Mouse (Mus musculus) gastrocnemius, adult 18-20 months (tissue): ENCODE data around the gene Dlgap3. TPM values are rescaled to one million over a fixed set of nuclear protein-coding genes. Genes with fewer than 3 reads are reported as not detected.

Source experiments
- DNase-seq: peaks from one replicate; pipeline ENCODE4 v3.0.0; 2021; ENCODE audit warnings: low spot score
- total RNA-seq, 2 experiments: library from RNA; stranded (reverse); gene quantifications; 2 replicates each; pipeline ENCODE4 v1.2.3; 2021

Dlgap3 gene
- total RNA-seq, 2 experiments from 2014 or later = 0.21 TPM; not detected in 1

GRCm38 (mm10) chr4:127215799-127216198, 46.8 kb downstream of the Dlgap3 start:
- no peak for DNase-seq

DNA sequence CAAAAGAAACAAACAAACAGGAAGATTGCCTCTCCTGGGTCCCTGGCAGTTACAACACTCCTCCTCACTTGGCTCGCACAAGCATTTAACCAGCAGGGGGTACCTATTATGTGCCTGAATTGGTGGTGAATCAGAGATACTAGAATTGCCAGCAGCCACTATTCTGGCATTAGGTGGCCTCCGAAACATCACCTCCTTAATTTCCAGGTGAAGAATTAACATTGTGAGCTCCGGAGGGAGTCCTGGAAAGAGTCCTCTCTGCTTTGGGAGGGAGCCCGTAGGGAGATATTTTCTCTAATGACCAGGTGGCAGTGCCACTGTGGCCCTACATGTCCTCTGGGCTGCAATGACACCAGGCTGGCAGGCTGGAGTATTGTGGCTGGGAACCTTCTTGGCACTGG, 47.2 kb downstream of the Dlgap3 start:
- no peak for DNase-seq

DNA sequence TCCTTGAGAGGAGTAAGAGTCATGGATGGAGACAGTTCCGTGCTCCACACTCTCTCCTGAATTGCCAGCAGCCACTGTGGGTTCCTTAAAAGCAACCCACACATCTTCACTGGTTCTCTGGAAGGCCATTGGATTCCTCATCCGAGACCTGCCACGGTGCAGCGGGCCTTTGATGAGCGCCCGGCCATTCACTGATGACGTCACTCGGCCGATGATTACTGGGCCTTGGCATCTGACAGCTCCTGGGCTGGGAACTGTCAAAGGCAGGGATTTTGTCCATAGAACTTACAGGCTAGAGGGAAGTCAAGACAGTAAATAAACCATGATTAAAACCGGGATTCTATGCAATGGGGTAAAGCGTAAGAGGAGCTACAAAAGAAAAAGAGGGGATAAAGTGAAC, 48.0 kb downstream of the Dlgap3 start:
- DNase-seq = no peak

GRCm38 (mm10) chr4:127223291-127223690, 54.3 kb downstream of the Dlgap3 start:
- no peak for DNase-seq

DNA sequence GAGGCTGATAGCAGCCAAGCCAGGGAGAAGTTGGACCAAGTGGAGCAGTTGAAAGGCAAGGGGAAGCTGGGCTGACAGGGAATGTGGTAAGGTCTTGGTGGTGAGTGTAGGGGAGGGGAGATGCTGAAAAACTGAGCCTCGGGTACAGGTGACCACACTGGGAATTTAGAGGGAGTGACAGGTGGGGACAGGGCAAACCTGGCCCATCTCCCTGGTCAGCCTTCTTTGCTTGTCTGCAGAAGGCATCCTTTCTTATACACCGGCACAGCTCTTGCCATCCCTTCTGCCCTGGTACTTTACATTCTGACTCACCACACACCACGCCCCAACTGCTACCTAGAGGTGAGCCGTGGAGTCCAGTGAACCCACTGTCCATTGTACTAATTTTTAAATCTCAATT, 54.8 kb downstream of the Dlgap3 start:
- DNase-seq = no peak

- no peak for DNase-seq
Observed at GRCm38 (mm10) chr4:127224444-127225100, 55.6 kb downstream of the Dlgap3 start.

DNA sequence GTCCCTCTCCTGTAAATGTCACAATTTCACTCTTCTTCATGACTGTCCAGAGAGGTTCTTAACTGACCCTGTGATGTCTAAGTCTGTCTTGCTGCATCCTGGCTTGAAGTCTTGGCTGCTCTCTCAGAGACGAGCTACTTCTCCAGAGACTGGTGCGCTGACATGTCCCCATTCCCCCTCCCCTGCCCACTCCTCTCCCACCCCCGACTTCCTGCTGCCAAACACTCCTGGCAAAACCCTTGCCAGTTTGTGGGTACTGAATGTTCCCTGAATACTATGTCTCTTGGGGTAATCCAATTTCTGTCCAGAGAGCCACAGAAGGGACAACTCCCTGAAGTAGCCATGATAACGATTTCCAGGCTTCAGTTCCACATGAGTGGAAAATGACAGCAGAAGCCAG, 57.1 kb downstream of the Dlgap3 start:
- no peak for DNase-seq

DNA sequence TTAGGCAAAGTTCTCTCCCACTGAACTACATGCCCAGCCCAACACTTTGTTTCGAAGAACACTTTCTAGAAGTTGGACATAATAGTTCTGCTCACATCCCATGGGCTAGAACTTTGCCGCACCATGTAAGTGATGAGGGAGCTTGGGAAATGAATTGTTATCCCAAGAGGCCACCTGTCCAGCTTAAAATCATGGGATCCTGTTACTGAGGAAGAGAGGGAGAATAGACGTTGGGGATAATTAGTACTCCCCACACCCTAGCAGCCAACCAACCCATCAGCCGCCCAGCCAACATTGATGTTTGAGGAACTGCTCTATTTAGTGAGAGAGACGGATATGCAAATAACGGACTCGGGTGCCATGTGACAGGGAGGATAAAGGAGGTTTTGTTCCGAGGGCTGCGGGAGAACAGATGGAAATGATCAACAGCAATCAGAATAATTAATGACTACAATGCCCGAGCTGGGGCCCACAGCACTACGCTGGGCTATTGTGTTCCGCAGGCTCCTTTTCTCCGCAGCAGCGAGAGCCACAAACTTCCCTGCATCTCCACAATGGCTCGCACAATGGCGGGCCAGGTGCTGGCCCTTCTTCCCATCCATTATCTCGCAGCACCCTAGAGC, 58.2 kb downstream of the Dlgap3 start:
- DNase-seq = no peak

DNA sequence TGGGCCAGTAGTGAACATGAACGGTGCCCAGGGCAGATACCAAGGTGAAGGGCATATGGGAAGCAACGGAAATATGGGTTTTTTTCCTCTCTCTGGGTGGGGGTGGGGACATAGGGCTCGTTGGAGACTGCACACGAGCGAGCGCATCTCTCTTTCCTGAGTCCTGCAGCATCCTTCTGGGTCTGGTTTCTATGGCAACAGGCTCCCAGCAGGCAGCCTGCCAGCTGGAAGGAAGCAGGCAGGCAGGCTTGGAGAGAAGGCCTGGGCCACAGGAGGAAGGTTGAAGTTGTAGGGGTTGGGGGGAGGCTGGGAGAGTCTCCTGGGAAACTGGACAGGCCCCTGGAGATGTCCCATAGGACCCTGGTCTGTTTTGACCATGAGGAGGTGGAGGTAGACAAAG, 63.0 kb downstream of the Dlgap3 start:
- DNase-seq = no peak

DNA sequence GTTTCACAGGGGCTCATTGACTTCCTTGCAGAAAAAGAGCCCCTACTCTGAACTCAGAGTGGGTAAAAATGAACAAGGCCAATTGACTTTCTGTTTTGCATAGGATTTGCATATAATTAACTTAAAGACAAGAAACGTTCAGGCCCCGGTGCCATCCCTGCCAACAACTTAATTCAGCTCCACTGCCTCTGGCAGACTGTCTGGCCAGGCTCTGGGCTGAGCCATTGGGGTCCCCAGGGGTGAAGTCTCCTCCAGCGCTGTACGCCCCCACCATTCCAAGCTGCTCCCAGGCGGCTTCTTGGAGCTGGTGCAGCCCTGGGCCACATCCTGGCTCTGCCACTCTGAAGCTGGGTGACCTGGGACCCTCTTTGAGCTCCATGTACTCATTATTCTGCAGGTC, 63.5 kb downstream of the Dlgap3 start:
- no peak for DNase-seq

DNA sequence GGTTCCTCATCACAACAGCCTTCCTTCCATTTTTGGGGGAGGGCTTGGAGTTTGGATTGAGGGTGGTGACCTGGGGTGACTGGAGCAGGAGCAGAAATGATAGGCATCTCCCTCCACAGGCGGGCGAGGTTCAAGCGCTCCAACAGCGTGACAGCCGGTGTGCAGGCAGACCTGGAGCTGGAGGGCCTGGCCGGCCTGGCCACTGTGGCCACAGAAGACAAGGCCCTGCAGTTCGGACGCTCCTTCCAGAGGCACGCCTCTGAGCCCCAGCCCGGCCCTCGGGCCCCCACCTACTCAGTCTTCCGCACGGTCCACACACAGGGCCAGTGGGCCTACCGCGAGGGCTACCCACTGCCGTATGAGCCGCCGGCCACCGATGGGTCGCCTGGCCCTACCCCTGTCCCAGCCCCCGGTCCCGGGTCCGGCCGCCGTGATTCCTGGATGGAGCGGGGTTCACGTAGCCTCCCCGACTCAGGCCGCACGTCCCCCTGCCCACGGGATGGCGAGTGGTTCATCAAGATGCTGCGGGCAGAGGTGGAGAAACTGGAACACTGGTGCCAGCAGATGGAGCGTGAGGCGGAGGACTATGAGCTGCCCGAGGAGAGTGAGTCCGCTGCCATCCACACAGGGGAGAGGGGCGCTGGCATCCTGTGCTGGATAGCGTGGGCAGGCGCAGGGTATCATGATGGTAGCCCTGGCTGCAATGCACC, 64.6 kb downstream of the Dlgap3 start:
- DNase-seq = no peak

GRCm38 (mm10) chr4:127235742-127236487, 66.9 kb downstream of the Dlgap3 start:
- peak; percentile 81 for DNase-seq

- no peak for DNase-seq
Observed at GRCm38 (mm10) chr4:127236631-127237030, 67.6 kb downstream of the Dlgap3 start.

- no peak for DNase-seq
Observed at GRCm38 (mm10) chr4:127237271-127237670, 68.3 kb downstream of the Dlgap3 start.

DNA sequence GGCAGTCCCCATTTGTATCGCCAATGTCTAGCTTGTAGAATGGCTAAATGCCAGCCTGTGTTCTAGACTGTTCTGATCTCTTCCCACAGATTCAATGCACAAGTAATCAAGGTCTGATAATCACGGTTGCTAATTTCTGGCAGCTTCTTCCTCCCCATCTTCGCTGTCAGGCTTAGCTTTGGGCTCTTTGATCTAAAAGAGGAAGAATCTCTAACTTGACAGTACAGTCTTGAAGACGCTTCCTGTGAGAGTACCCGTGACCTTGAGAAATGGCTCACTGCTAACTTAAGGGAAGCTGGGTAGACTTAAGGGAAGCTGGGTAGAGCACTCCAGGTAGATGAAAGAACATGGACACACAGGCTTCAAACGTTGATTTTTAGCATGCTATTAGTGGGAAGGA, 73.7 kb downstream of the Dlgap3 start:
- DNase-seq = no peak

DNA sequence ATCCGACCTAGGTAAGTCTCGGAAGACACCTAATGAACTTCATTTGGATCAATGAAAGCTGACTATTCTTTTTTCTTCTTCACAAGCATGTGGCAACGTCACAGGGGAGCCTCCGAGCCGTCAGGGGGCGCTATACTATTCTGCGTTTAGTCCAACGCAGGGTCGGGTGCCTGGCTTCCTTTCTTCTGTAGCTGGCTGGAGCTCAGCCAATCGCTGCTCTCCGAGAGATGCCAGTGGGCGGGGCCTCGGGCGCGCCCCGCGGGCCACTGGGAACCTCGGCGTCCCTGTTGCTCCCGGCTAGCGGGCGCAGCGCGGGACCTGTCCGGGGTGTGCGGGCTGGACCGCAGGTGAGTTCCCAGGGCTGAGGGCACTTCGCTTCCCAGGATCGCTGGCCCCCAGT, 74.5 kb downstream of the Dlgap3 start, which contains the start of gene Smim12:
TSS of gene Smim12 (plus strand) at position 233 of the 400 bp plus-strand sequence.
- DNase-seq = peak; percentile 98

- DNase-seq = no peak
Observed at GRCm38 (mm10) chr4:127243953-127244352, 74.9 kb downstream of the Dlgap3 start.

DNA sequence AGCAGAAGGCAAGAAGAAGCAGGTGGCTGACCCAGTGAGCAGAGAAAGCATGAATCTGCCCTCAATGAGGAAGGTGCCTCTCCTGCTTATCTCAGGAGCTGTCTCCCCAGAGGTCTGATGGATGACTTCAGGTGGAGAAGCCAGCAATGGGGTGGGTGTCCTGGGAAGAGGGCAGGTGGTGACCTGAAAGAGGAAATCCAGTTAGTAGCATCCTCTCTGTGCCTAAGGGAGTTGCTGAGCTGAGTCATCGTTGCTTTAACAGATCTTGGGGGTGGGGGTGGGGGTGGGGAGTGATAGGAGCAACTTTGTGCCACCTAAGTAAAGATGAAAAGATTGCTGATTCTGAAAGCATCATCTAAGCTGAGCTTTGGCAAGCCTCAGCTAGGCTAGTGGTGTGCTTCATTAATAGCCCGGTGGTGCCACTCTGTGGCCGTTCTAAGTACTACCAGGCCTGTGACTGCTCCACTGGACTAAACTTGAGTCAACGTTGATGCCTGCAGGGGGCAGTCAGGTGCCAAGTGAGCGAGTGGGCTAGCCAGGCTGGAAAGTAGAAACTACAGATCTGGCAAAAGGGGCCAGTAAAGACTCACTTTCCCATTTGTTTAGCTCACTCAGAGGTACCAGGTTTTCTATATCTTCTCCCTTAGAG, 80.8 kb downstream of the Dlgap3 start:
- peak; percentile 95 for DNase-seq

DNA sequence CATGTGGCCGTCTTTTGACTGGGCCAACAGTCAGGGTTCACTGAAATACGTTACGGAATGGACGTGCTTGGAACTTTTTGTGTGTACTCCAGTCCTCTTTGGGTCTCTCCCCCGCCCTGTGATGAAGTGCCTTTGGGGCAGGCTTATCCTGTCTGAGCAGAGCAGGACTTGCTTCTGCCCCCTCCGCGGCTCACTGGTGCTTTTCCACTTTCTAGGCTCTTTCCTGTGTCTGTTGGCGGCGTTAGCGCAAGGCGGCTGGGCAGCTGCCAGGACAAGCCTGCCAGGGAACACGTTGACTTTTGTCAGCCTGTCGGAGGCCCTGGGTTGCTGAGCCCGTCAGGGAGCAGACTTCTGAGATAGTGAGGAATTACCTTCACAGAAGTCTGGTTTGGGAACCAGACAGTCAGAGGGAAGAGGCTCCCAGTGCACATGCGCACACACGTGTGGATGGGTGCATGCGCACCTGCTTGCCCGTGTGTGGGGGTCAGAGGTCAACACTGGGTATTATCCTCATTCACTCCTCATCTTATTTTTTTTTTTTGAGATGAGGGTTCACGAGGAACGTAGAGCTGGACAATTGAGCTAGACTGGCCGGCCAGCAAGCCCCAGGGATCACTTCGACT, 83.1 kb downstream of the Dlgap3 start:
- DNase-seq = peak; percentile 30

- no peak for DNase-seq
Observed at GRCm38 (mm10) chr4:127256739-127257138, 87.7 kb downstream of the Dlgap3 start.
